Mouse (Mus musculus) heart, adult 2 months (tissue): Measurements from ENCODE around the gene Ahnak2. TPM values are rescaled to one million over a fixed set of nuclear protein-coding genes. Genes with fewer than 3 reads are reported as not detected.
A peak's percentile ranks its signal among the peaks of the same experiment; 100 is the strongest.

Source experiments
- DNase-seq, 2 experiments: peaks; one replicate each; pipeline ENCODE4 v3.0.0; 2021
- H3K27ac ChIP-seq: fragments of 200-600 bp; 2 replicates; pipeline ENCODE4 v1.8.1; 2022
- H3K27me3 ChIP-seq: fragments of 200-500 bp; 2 replicates; pipeline ENCODE4 v1.6.1; 2012; ENCODE audit warnings: mild to moderate bottlenecking, low read length, inconsistent platforms, mixed read lengths; ENCODE audit not compliant: control insufficient read depth, insufficient read depth
- H3K36me3 ChIP-seq: fragments of 200-500 bp; 2 replicates; pipeline ENCODE4 v1.6.1; 2012; ENCODE audit warnings: low read length, inconsistent platforms; ENCODE audit not compliant: control insufficient read depth, insufficient read depth
- H3K4me1 ChIP-seq: fragments of 200-500 bp; 2 replicates; pipeline ENCODE4 v1.6.1; 2011; ENCODE audit warnings: low read length; ENCODE audit not compliant: control insufficient read depth, insufficient read depth
- H3K4me3 ChIP-seq: fragments of 200-600 bp; 2 replicates; pipeline ENCODE4 v1.8.1; 2022
- H3K79me2 ChIP-seq: fragments of 200-500 bp; replicated peaks from 2 replicates; pipeline ENCODE4 v1.6.1; 2012; ENCODE audit warnings: mild to moderate bottlenecking, inconsistent platforms, low read length, moderate library complexity, mixed read lengths; ENCODE audit not compliant: control insufficient read depth, insufficient read depth
- H3K9ac ChIP-seq: fragments of 200-500 bp; 2 replicates; pipeline ENCODE4 v1.6.1; 2012; ENCODE audit warnings: low read depth, mild to moderate bottlenecking, control low read depth, inconsistent platforms, low read length, mixed read lengths
- CTCF ChIP-seq: fragments of 200-600 bp; IDR thresholded peaks from 2 replicates; pipeline ENCODE4 v1.8.1; 2022; ENCODE audit warnings: antibody characterized with exemption, mild to moderate bottlenecking, moderate library complexity
- EP300 ChIP-seq: fragments of 200-500 bp; IDR thresholded peaks from 2 replicates; pipeline ENCODE4 v1.6.1; 2011; ENCODE audit warnings: low read depth, low read length, control low read depth; ENCODE audit not compliant: insufficient read depth
- POLR2A ChIP-seq: fragments of 200-500 bp; IDR thresholded peaks from 2 replicates; pipeline ENCODE4 v1.6.1; 2011; ENCODE audit warnings: mild to moderate bottlenecking, low read depth, low read length, control low read depth; ENCODE audit not compliant: insufficient read depth
- WGBS: fragments of 180-500 bp; shearing (Covaris S2); methylation state at CpG from one replicate; pipeline ENCODE4 v1.1.7; 2018; 5-methylcytosine and 5-hydroxymethylcytosine counted together
- intact Hi-C: fragments of 180-260 bp; cut with DNase I; formaldehyde crosslinking; loops from one replicate; pipeline ENCODE4 v1.15.1; 2025
- polyA plus RNA-seq: library from polyadenylated mRNA; depleted of rRNA; stranded (reverse); fragments of >200 nt; gene quantifications from 2 replicates; pipeline ENCODE4 v1.2.3, GENCODE M21; 2012
- total RNA-seq, 2 experiments: library from RNA; stranded (reverse); gene quantifications; 2 replicates each; pipeline ENCODE4 v1.2.3; 2021

Ahnak2 gene
- total and polyA plus RNA-seq, 3 experiments, result 5.4 to 15.7 (median 14.8) TPM

GRCm38 (mm10) chr12:112734881-112735655 is 67.4 kb downstream of the Ahnak2 start:
- H3K36me3 ChIP-seq, result no peaks in the 10 kb centered on the region
- 88% methylated on average over 19 of the region's 19 CpGs for WGBS
- no peak for DNase-seq

DNA sequence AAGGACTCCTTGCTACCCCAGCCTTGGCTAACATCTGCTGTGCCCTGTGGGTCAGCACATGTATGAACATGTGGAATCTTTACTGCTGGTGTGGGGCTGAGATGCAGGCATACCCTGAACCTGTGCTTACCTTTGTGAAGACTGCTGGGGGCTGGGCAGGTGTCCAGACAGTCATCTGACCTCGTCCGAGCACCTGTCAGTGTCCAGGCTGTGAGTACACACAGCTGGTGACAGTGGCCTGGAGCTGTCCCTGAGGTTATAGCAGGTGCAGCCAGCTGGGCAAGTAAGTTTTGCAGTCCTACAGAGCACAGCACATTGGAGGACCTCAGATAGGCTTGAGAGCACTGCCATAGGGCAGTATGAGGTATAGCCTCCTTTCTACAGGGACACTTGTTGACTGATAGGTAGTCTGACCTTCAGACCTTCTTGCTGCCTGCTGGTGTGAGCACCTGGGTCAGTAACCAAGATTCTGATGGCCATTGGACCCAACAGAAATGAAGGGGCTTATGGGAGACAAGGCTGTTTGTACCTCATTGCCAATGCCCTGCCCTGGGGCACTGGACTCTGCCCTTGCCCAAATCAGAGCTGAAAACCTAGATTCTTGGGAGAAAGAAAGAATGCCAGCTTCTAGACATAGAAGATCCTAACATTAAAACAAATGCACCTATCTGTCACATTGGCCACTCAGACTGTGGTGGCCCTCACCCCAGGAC is 68.2 kb downstream of the Ahnak2 start:
- Histone ChIP-seq H3K9ac (no peak overlapping the region), H3K36me3 (no peaks in the 10 kb centered on the region), H3K27ac (no peak overlapping the region), H3K79me2 (no peaks in the 10 kb centered on the region), H3K27me3 (no peaks in the 10 kb centered on the region), H3K4me3 (no peak overlapping the region), H3K4me1 (no peaks in the 10 kb centered on the region)
- no peak for TF ChIP-seq EP300
- TF ChIP-seq POLR2A, result no peak
- no peak for TF ChIP-seq CTCF
- no peak for DNase-seq
- 82% methylated on average over 2 of the region's 2 CpGs for WGBS
- intact Hi-C loops, result no loop called here

More at GRCm38 (mm10) chr12:112734881-112735655, 67.4 kb downstream of the Ahnak2 start:
- Histone ChIP-seq H3K9ac (no peak overlapping the region), H3K27me3 (no peaks in the 10 kb centered on the region), H3K79me2 (no peaks in the 10 kb centered on the region), H3K4me3 (no peak overlapping the region), H3K4me1 (no peaks in the 10 kb centered on the region), H3K27ac (no peak overlapping the region)
- intact Hi-C loops, result no loop called here
- TF ChIP-seq POLR2A (no peak), CTCF (no peak), EP300 (no peak)

DNA sequence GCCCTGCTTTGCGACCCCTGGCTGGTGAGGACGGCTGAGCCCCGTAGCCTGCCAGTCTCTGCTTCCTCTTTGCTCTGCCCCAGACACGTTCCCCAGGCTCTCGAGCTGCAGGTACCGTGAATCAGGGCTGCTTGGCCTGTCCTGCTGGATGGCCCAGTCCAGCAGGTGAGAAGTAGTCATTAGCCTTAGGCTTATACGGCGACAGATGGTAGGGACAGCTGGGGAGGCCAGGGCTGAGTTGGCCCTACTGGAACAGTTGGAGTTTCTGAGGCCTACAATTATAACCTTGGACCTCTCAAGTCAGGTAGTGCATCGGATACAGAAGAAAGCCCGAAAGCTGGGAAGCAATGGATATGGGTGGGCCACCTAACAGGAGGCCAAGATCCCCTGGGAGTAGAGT is 69.9 kb downstream of the Ahnak2 start:
- intact Hi-C loops, result no loop called here
- no peaks in the 10 kb centered on the region for H3K4me1 ChIP-seq
- no peaks in the 10 kb centered on the region for H3K27me3 ChIP-seq
- H3K27ac ChIP-seq, result no peak overlapping the region
- H3K79me2 ChIP-seq, result no peaks in the 10 kb centered on the region
- TF ChIP-seq CTCF, result no peak
- H3K36me3 ChIP-seq, result no peaks in the 10 kb centered on the region
- 90% methylated on average over 10 of the region's 10 CpGs for WGBS
- no peak overlapping the region for H3K9ac ChIP-seq
- DNase-seq, result no peak
- H3K4me3 ChIP-seq, result no peak overlapping the region

DNA sequence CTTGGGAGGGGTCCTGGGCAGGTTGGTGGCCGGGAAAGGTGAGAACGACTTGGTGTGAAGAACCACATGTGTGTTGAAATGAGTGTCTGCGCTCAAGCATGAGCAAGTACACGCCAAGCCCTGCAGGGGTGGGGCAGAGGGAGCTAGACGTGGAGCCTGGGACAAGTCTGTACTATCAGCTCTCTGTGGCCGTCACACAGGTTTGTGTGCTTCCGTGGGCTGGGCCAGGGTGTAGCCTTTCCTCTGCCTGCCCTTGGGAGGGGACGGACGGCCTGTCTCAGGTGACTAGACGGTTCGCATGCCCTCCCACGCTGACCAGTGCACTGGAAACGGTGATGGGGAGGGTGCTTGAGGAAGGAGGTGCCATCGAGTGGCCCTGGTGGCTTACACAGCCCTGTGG is 71.6 kb downstream of the Ahnak2 start:
- Histone ChIP-seq H3K36me3 (no peaks in the 10 kb centered on the region), H3K4me3 (no peak overlapping the region), H3K4me1 (no peaks in the 10 kb centered on the region), H3K79me2 (no peaks in the 10 kb centered on the region), H3K27me3 (no peaks in the 10 kb centered on the region), H3K9ac (no peak overlapping the region), H3K27ac (no peak overlapping the region)
- WGBS, result 83% methylated on average over 14 of the region's 14 CpGs
- intact Hi-C loops, result no loop called here
- TF ChIP-seq CTCF, result no peak
- DNase-seq, result no peak

GRCm38 (mm10) chr12:112727801-112728200 is 74.7 kb downstream of the Ahnak2 start:
- peaks cover 2% of the 10 kb centered on the region; the same call in 1 of the 2 replicates for H3K4me1 ChIP-seq
- WGBS, result 69% methylated on average over 8 of the region's 8 CpGs
- intact Hi-C loops, result no loop called here

DNA sequence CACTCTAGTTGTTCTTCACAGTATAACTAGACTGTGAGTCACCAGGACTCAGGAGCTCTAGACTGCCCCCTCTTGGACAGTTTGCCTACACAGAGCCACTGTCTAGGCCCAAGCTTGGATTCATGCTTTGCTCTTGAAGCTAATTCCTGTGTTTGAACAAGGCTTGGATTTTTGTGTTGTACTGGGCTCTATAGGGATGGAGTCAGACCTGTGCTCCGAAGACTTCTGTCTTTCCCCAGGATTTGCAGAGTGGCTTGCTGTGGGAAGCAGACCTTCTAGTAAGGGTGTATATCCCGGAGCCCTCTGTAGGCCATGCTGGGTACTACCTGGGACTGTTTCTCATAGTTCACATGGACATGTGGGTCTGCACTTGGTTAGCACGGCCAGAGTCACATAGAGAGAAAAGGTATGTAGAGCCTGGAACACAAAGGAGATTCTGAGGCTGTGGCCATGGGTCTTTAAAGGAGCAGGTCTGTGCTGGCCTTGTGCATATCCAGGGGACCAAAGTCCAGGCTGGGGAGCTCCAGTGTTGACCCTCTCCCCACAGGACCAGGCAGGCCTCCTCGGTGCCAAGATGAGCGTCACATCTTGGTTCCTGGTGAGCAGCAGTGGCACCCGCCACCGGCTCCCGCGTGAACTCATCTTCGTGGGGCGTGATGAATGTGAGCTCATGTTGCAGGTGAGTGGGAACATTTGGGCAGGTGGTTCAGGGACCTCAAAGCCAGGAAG is 78.2 kb downstream of the Ahnak2 start:
- Histone ChIP-seq H3K79me2 (no peaks in the 10 kb centered on the region), H3K9ac (no peak overlapping the region), H3K27ac (no peak overlapping the region), H3K27me3 (no peaks in the 10 kb centered on the region; the same call in 1 of the 2 replicates), H3K4me3 (no peak overlapping the region), H3K36me3 (no peaks in the 10 kb centered on the region), H3K4me1 (peaks cover 3% of the 10 kb centered on the region; the same call in 1 of the 2 replicates)
- intact Hi-C loops, result no loop called here
- WGBS, result 81% methylated on average over 11 of the region's 11 CpGs
- TF ChIP-seq EP300 (no peak), POLR2A (no peak), CTCF (peak; percentile 77)
- peak; percentile 64 to 72 for DNase-seq

More at GRCm38 (mm10) chr12:112727801-112728200, 74.7 kb downstream of the Ahnak2 start:
- Histone ChIP-seq H3K27ac (no peak overlapping the region), H3K9ac (no peak overlapping the region), H3K36me3 (no peaks in the 10 kb centered on the region), H3K79me2 (no peaks in the 10 kb centered on the region), H3K27me3 (no peaks in the 10 kb centered on the region), H3K4me3 (no peak overlapping the region)
- no peak for DNase-seq
- TF ChIP-seq CTCF (no peak), EP300 (no peak), POLR2A (no peak)
